Mouse (Mus musculus): Measurements from ENCODE around the gene Rabac1. TPM values are rescaled to one million over a fixed set of nuclear protein-coding genes. Genes with fewer than 3 reads are reported as not detected.

Gene Rabac1
- polyA plus RNA-seq, 1 experiment from 2014 or later: 111 TPM

- H3K27ac ChIP-seq (replicated peaks): no peak overlapping the region
Observed at GRCm38 (mm10) chr7:24953966-24954365, 18.6 kb downstream of the Rabac1 start.

GRCm38 (mm10) chr7:24949958-24950623 is 22.5 kb downstream of the Rabac1 start:
- ATAC-seq (ENCODE audit: low FRiP score, low read depth): peak; percentile 67
- H3K4me2 ChIP-seq (replicated peaks): peak overlapping the region; percentile 44; the same call in 1 of the 2 replicates
- no peaks in the 10 kb centered on the region for H3K9me3 ChIP-seq
- H3K4me3 ChIP-seq: no peak overlapping the region
- peaks cover 99% of the 10 kb centered on the region for H3K27me3 ChIP-seq
- under 1% methylated on average over 8 of the region's 8 CpGs for WGBS
- no peak overlapping the region for H3K9ac ChIP-seq (replicated peaks)
- peaks cover 48% of the 10 kb centered on the region for H3K4me1 ChIP-seq
- peak overlapping the region; percentile 50 for H3K27ac ChIP-seq (replicated peaks)
- no peaks in the 10 kb centered on the region for H3K36me3 ChIP-seq

More at GRCm38 (mm10) chr7:24953966-24954365, 18.6 kb downstream of the Rabac1 start:
- Histone ChIP-seq H3K36me3 (no peaks in the 10 kb centered on the region), H3K4me3 (peak overlapping the region; percentile 43), H3K9me3 (no peaks in the 10 kb centered on the region), H3K9ac (replicated peaks) (peak overlapping the region; percentile 52), H3K27me3 (peaks cover 84% of the 10 kb centered on the region), H3K4me2 (replicated peaks) (peak overlapping the region; percentile 62), H3K4me1 (peaks cover 50% of the 10 kb centered on the region)
- ATAC-seq (ENCODE audit: low FRiP score, low read depth): no peak
- 1% methylated on average over 24 of the region's 24 CpGs for WGBS

GRCm38 (mm10) chr7:24948774-24949173 is 23.8 kb downstream of the Rabac1 start:
- H3K9me3 ChIP-seq: no peaks in the 10 kb centered on the region
- no peak for ATAC-seq (ENCODE audit: low FRiP score, low read depth)
- 2% methylated on average over 29 of the region's 29 CpGs for WGBS
- peak overlapping the region; percentile 44 for H3K4me2 ChIP-seq (replicated peaks)
- H3K27ac ChIP-seq (replicated peaks): 0 out of 2 replicates have a peak overlapping the region, but pooled peaks have one; percentile 15
- peaks cover 46% of the 10 kb centered on the region for H3K4me1 ChIP-seq
- H3K4me3 ChIP-seq: peak overlapping the region; percentile 18
- H3K36me3 ChIP-seq: no peaks in the 10 kb centered on the region
- peak overlapping the region; percentile 43 for H3K9ac ChIP-seq (replicated peaks)
- H3K27me3 ChIP-seq: peaks cover 99% of the 10 kb centered on the region

GRCm38 (mm10) chr7:24947316-24948048 is 25.1 kb downstream of the Rabac1 start:
- peaks cover 39% of the 10 kb centered on the region for H3K4me1 ChIP-seq

GRCm38 (mm10) chr7:24944257-24944950 is 28.1 kb downstream of the Rabac1 start, which contains the start of gene Gm4881:
Gene Gm4881, minus strand, starts transcription at chr7:24944494.
- Histone ChIP-seq H3K9me3 (no peaks in the 10 kb centered on the region), H3K4me1 (peaks cover 15% of the 10 kb centered on the region), H3K27ac (replicated peaks) (no peak within 1 kb of the TSS), H3K4me2 (replicated peaks) (peak within 1 kb of the TSS; percentile 53), H3K4me3 (peak within 1 kb of the TSS; percentile 40), H3K27me3 (peaks cover 100% of the 10 kb centered on the region), H3K9ac (replicated peaks) (peak within 1 kb of the TSS; percentile 35), H3K36me3 (no peaks in the 10 kb centered on the region)
- no peak for ATAC-seq (ENCODE audit: low FRiP score, low read depth)
- WGBS: under 1% methylated on average over 53 of the region's 72 CpGs

More at GRCm38 (mm10) chr7:24947316-24948048, 25.1 kb downstream of the Rabac1 start:
- H3K9me3 ChIP-seq: no peaks in the 10 kb centered on the region
- no peak overlapping the region for H3K4me3 ChIP-seq
- H3K36me3 ChIP-seq: no peaks in the 10 kb centered on the region
- no peak overlapping the region for H3K27ac ChIP-seq (replicated peaks)
- H3K27me3 ChIP-seq: peaks cover 100% of the 10 kb centered on the region
- 4% methylated on average over 7 of the region's 7 CpGs for WGBS
- H3K4me2 ChIP-seq (replicated peaks): no peak overlapping the region
- H3K9ac ChIP-seq (replicated peaks): no peak overlapping the region
- no peak for ATAC-seq (ENCODE audit: low FRiP score, low read depth)

GRCm38 (mm10) chr7:24943641-24944040 is 28.9 kb downstream of the Rabac1 start:
- Histone ChIP-seq H3K36me3 (no peaks in the 10 kb centered on the region), H3K4me3 (peak overlapping the region; percentile 40), H3K4me1 (peaks cover 12% of the 10 kb centered on the region), H3K9me3 (no peaks in the 10 kb centered on the region), H3K27me3 (peaks cover 100% of the 10 kb centered on the region), H3K27ac (replicated peaks) (no peak overlapping the region), H3K9ac (replicated peaks) (no peak overlapping the region), H3K4me2 (replicated peaks) (peak overlapping the region; percentile 53; the same call in 1 of the 2 replicates)
- 2% methylated on average over 6 of the region's 6 CpGs for WGBS
- ATAC-seq (ENCODE audit: low FRiP score, low read depth): no peak

GRCm38 (mm10) chr7:24931651-24932050 is 40.9 kb downstream of the Rabac1 start:
- Histone ChIP-seq H3K4me2 (replicated peaks) (peak overlapping the region; percentile 58; the same call in 1 of the 2 replicates), H3K4me3 (peak overlapping the region; percentile 21), H3K4me1 (peaks cover 21% of the 10 kb centered on the region), H3K27ac (replicated peaks) (no peak overlapping the region), H3K9me3 (no peaks in the 10 kb centered on the region), H3K9ac (replicated peaks) (0 out of 2 replicates have a peak overlapping the region, but pooled peaks have one; percentile 15), H3K36me3 (0 out of 2 replicates have a peak, but pooled peaks cover 3% of the 10 kb centered on the region), H3K27me3 (peaks cover 93% of the 10 kb centered on the region)
- 0% methylated on average over 15 of the region's 15 CpGs for whole genome bisulfite sequencing
- no peak for ATAC-seq (ENCODE audit: low FRiP score, low read depth)

- 45% methylated on average over 6 of the region's 6 CpGs for WGBS
- peak overlapping the region; percentile 58 for H3K4me2 ChIP-seq (replicated peaks)
Observed at GRCm38 (mm10) chr7:24930475-24930874, 42.1 kb downstream of the Rabac1 start.

More at GRCm38 (mm10) chr7:24930475-24930874, 42.1 kb downstream of the Rabac1 start:
- Histone ChIP-seq H3K9ac (replicated peaks) (no peak overlapping the region), H3K27ac (replicated peaks) (no peak overlapping the region), H3K4me1 (peaks cover 21% of the 10 kb centered on the region), H3K36me3 (peaks cover 15% of the 10 kb centered on the region), H3K4me3 (no peak overlapping the region), H3K27me3 (peaks cover 81% of the 10 kb centered on the region), H3K9me3 (no peaks in the 10 kb centered on the region)
- ATAC-seq (ENCODE audit: low FRiP score, low read depth): no peak

Small RNAs within 50 kb of the gene (microRNA-seq; reads per million reads assigned to microRNA genes)
- gene Mir7046 (not detected), gene Mir7047 (not detected)

Other genes with a start within 250 kb of the Rabac1 start
- not detected in 2 replicates for gene Gm4763, start 245.8 kb downstream of the Rabac1 start, polyA plus RNA-seq (2016; fragmentation: Nextera tagmentation; extraction: Ambion mirVana)
- not detected in 2 replicates for gene Cd177, start 212.4 kb downstream of the Rabac1 start, polyA plus RNA-seq (2016; fragmentation: Nextera tagmentation; extraction: Ambion mirVana)
- gene Ceacam10, start 195.5 kb downstream of the Rabac1 start, polyA plus RNA-seq (2016; fragmentation: Nextera tagmentation; extraction: Ambion mirVana): not detected in 2 replicates
- gene Gm9844, start 110.5 kb downstream of the Rabac1 start, polyA plus RNA-seq (2016; fragmentation: Nextera tagmentation; extraction: Ambion mirVana): 23.7 and 24.8 TPM in 2 replicates
- not detected in 2 replicates for gene Lypd4, start 102.8 kb downstream of the Rabac1 start, polyA plus RNA-seq (2016; fragmentation: Nextera tagmentation; extraction: Ambion mirVana)
- gene Dmrtc2, start 102.7 kb downstream of the Rabac1 start, polyA plus RNA-seq (2016; fragmentation: Nextera tagmentation; extraction: Ambion mirVana): not detected in 2 replicates
- 1,467 and 1,476 TPM in 2 replicates for gene Rps19, start 88.4 kb downstream of the Rabac1 start, polyA plus RNA-seq (2016; fragmentation: Nextera tagmentation; extraction: Ambion mirVana)
- gene Cd79a, start 75.4 kb downstream of the Rabac1 start, polyA plus RNA-seq (2016; fragmentation: Nextera tagmentation; extraction: Ambion mirVana): 0.31 and 0.36 TPM in 2 replicates
- 78.6 and 79.4 TPM in 2 replicates for gene Arhgef1, start 69.8 kb downstream of the Rabac1 start, polyA plus RNA-seq (2016; fragmentation: Nextera tagmentation; extraction: Ambion mirVana)
- gene Gm4881, start 28.3 kb downstream of the Rabac1 start, polyA plus RNA-seq (2016; fragmentation: Nextera tagmentation; extraction: Ambion mirVana): 3.6 and 5.9 TPM in 2 replicates
- 77.8 and 86.3 TPM in 2 replicates for gene Atp1a3, start 33.2 kb upstream of the Rabac1 start, polyA plus RNA-seq (2016; fragmentation: Nextera tagmentation; extraction: Ambion mirVana)
- 14.9 and 18.1 TPM in 2 replicates for gene Grik5, start 99.6 kb upstream of the Rabac1 start, polyA plus RNA-seq (2016; fragmentation: Nextera tagmentation; extraction: Ambion mirVana)
- gene Zfp574, start 99.8 kb upstream of the Rabac1 start, polyA plus RNA-seq (2016; fragmentation: Nextera tagmentation; extraction: Ambion mirVana): 42.2 and 42.8 TPM in 2 replicates
- 44.0 and 63.7 TPM in 2 replicates for gene Pou2f2, start 207.0 kb upstream of the Rabac1 start, polyA plus RNA-seq (2016; fragmentation: Nextera tagmentation; extraction: Ambion mirVana)
- 11.7 and 12.2 TPM in 2 replicates for gene Dedd2, start 247.9 kb upstream of the Rabac1 start, polyA plus RNA-seq (2016; fragmentation: Nextera tagmentation; extraction: Ambion mirVana)
- 2.3 and 2.5 TPM in 2 replicates for gene Zfp526, start 248.7 kb upstream of the Rabac1 start, polyA plus RNA-seq (2016; fragmentation: Nextera tagmentation; extraction: Ambion mirVana)